In the genomic region with DNA sequence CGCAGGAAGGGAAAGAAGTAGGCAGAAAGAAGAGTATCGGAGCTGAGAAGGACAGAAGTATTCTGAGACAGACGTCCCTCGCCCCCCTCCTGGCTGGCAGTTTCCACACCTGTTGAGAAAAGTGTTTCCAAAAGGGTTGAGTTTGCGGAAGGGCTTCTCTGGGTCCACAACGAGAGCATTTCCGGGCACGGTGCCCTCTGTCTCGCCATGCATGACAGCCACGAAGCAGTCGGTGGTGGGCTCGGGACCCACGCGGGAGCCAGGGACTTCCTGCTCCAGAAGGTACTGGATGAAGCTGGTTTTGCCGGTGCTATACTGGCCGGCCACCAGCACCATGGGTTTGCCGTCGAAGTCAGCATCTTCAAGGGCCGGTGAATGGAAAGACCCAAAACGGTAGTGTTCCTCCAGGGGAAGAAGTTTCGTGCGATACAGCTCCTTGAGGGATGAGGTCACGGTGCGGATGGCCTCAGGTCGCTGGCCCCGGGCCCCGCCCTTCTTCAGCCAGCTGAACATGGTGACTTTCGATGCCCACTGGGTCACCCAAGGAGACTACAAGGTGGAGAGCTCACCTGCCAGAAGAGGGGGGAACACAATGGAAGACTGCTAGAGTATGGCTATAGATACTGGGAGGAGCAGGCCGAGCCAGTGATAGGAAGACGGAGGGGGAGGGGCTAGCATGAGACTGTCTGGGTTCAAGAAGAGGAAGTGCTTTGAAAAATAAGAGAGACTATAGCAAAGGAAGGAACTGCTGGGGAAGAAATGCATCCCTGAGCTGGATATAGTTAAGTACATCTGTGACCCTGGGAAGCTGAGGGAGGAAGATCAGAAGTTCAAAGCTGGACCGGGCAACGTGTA, we compare ENCODE assay signal across 10 mouse cellular contexts. TPM values are rescaled to one million over a fixed set of nuclear protein-coding genes. Genes with fewer than 3 reads are reported as not detected.
DNase-seq lines count a peak whose midpoint lies in the region; ATAC-seq and TF ChIP-seq lines count a peak whose summit lies in the region.
"Had no signal": no experiment of that assay in that cellular context is flagged by ENCODE, and none has a peak within 500 bp of the region (broad histone marks: within the 10 kb centered on the region; RNA-seq: fewer than 3 reads in every experiment).

No protein-coding gene starts in this region.

- no peak for DNase-seq in gastrocnemius, adult 2 months
- DNase-seq in gastrocnemius, postnatal 36 days: no peak
- no peak for DNase-seq in kidney, postnatal 0 days (ENCODE audit: low spot score)
- no peak for DNase-seq in kidney, postnatal 4 days
- DNase-seq in kidney, postnatal 25 days: peak; percentile 29 to 63
- no peak for DNase-seq in adrenal gland, adult 2 months
- DNase-seq: embryo, embryonic 11 days had no signal

- no peaks in the 10 kb centered on the region for H3K36me3 ChIP-seq in kidney, postnatal 0 days (ENCODE audit: insufficient read depth, low read length)

- TF ChIP-seq CTCF in gastrocnemius, adult 2 months (IDR thresholded peaks at IDR 0.05): no peak
- no peak for TF ChIP-seq CTCF in kidney, postnatal 0 days (IDR thresholded peaks at IDR 0.05; ENCODE audit: low read depth)
- TF ChIP-seq CTCF in bone marrow, adult 2 months (IDR thresholded peaks at IDR 0.05; ENCODE audit: control insufficient read depth, insufficient read depth, low read length): no peak

- H3K4me3 ChIP-seq in gastrocnemius, adult 2 months: peak overlapping the region; percentile 86
- H3K4me3 ChIP-seq in kidney, postnatal 0 days (replicated peaks; ENCODE audit: low read depth, low read length): no peak overlapping the region
- H3K4me3 ChIP-seq in bone marrow, adult 2 months (replicated peaks; ENCODE audit: control insufficient read depth, low read depth, low read length): no peak overlapping the region

- peak overlapping the region; percentile 95 for H3K27ac ChIP-seq in gastrocnemius, adult 2 months
- H3K27ac ChIP-seq in kidney, postnatal 0 days: no peak overlapping the region
- peak overlapping the region; percentile 63 for H3K27ac ChIP-seq in bone marrow, adult 2 months (ENCODE audit: control insufficient read depth, insufficient read depth, low read depth, low read length, poor library complexity)

- H3K4me1 ChIP-seq in kidney, postnatal 0 days (replicated peaks; ENCODE audit: insufficient read depth, low read length): no peaks in the 10 kb centered on the region; the same call in 1 of the 2 replicates
- H3K4me1 ChIP-seq in bone marrow, adult 2 months (ENCODE audit: control insufficient read depth, insufficient read depth, low read length): no peaks in the 10 kb centered on the region; the same call in 1 of the 2 replicates

- no peaks in the 10 kb centered on the region for H3K9me3 ChIP-seq in kidney, postnatal 0 days (replicated peaks; ENCODE audit: low read length)

- H3K27me3 ChIP-seq in kidney, postnatal 0 days (ENCODE audit: insufficient read depth, low read length): no peaks in the 10 kb centered on the region

- WGBS in kidney, postnatal 0 days: 76% methylated on average over 31 of the region's 32 CpGs
- 63% methylated on average over 32 of the region's 32 CpGs for WGBS in bone marrow, adult 2 months

- H3K4me2 ChIP-seq in kidney, postnatal 0 days (ENCODE audit: low read length): peak overlapping the region; percentile 11; the same call in 1 of the 2 replicates

- no peak for ATAC-seq in kidney, postnatal 0 days (replicated peaks; ENCODE audit: low FRiP score, low read depth)
- ATAC-seq in megakaryocyte-erythroid progenitor cell, adult 5-6 weeks (replicated peaks; ENCODE audit: low FRiP score, low TSS enrichment, poor library complexity, severe bottlenecking): no peak
- ATAC-seq: hindbrain, embryonic 16.5 days had no signal

- TF ChIP-seq POLR2A in bone marrow, adult 2 months (IDR thresholded peaks at IDR 0.05; ENCODE audit: borderline replicate concordance, control insufficient read depth, low read depth, low read length): no peak; the same call in 1 of the 2 replicates

- H3K9ac ChIP-seq in kidney, postnatal 0 days (ENCODE audit: low read depth, low read length): no peak overlapping the region

- intact Hi-C loops in gastrocnemius, adult 2 months (cut with DNase I): no loop called here
- intact Hi-C loops in gastrocnemius, postnatal 36 days (cut with DNase I): no loop called here

RNA-seq across cellular contexts. Expression of gene Ehd2, which starts 3.3 kb away (rescaled TPM):
- total RNA-seq in gastrocnemius, adult 2 months (2021): 10 to 100 TPM; 31.4 to 38.7 TPM
- total RNA-seq in gastrocnemius, postnatal 36 days (2021): 10 to 100 TPM; 40.8 to 47.9 TPM
- polyA plus RNA-seq in kidney, postnatal 0 days (2015; fragmentation: Nextera tagmentation; extraction: Ambion mirVana): 24.6 and 26.6 TPM in 2 replicates
- polyA plus RNA-seq in bone marrow, adult 2 months (2011; ENCODE audit: insufficient read depth, insufficient read length, low replicate concordance, missing spikeins): 4.9 and 7.8 TPM in 2 replicates
- 2.7 and 3.3 TPM in 2 replicates for total RNA-seq in megakaryocyte-erythroid progenitor cell, adult 5-6 weeks (2014; fragmentation: Nextera tagmentation)
- total RNA-seq in megakaryocyte-erythroid progenitor cell, adult 5-6 weeks (2017): 1.4 and 1.5 TPM in 2 replicates
- total RNA-seq in adrenal gland, adult 2 months (2021): 10 to 100 TPM; 40.2 to 87.6 TPM
- polyA plus RNA-seq in adrenal gland, adult 2 months (2012; rRNA removed): 70.9 and 89.0 TPM in 2 replicates

RNA-seq across cellular contexts. Expression of gene Nop53, which starts 18.2 kb away (rescaled TPM):
- total RNA-seq in gastrocnemius, adult 2 months (2021): 10 to 100 TPM; 85.7 to 97.4 TPM
- 10 to 100 TPM; 81.3 to 97.1 TPM for total RNA-seq in gastrocnemius, postnatal 36 days (2021)
- 213 and 221 TPM in 2 replicates for polyA plus RNA-seq in kidney, postnatal 0 days (2015; fragmentation: Nextera tagmentation; extraction: Ambion mirVana)
- polyA plus RNA-seq in bone marrow, adult 2 months (2011; ENCODE audit: insufficient read depth, insufficient read length, low replicate concordance, missing spikeins): 96.9 and 171 TPM in 2 replicates
- 117 and 138 TPM in 2 replicates for total RNA-seq in megakaryocyte-erythroid progenitor cell, adult 5-6 weeks (2014; fragmentation: Nextera tagmentation)
- 260 and 313 TPM in 2 replicates for total RNA-seq in megakaryocyte-erythroid progenitor cell, adult 5-6 weeks (2017)
- total RNA-seq in adrenal gland, adult 2 months (2021): 100 to 1,000 TPM; 169 to 171 TPM
- polyA plus RNA-seq in adrenal gland, adult 2 months (2012; rRNA removed): 64.4 and 69.9 TPM in 2 replicates

RNA-seq across cellular contexts. Expression of gene Selenow, which starts 41.8 kb away (rescaled TPM):
- 1,000 to 10,000 TPM; 1,391 to 1,893 TPM for total RNA-seq in gastrocnemius, adult 2 months (2021)
- total RNA-seq in gastrocnemius, postnatal 36 days (2021): 1,000 to 10,000 TPM; 1,487 to 1,586 TPM
- polyA plus RNA-seq in kidney, postnatal 0 days (2015; fragmentation: Nextera tagmentation; extraction: Ambion mirVana): 751 and 763 TPM in 2 replicates
- 159 and 175 TPM in 2 replicates for polyA plus RNA-seq in bone marrow, adult 2 months (2011; ENCODE audit: insufficient read depth, insufficient read length, low replicate concordance, missing spikeins)
- total RNA-seq in megakaryocyte-erythroid progenitor cell, adult 5-6 weeks (2014; fragmentation: Nextera tagmentation): 280 and 304 TPM in 2 replicates
- total RNA-seq in megakaryocyte-erythroid progenitor cell, adult 5-6 weeks (2017): 47.7 and 76.3 TPM in 2 replicates
- 100 to 1,000 TPM; 158 to 238 TPM for total RNA-seq in adrenal gland, adult 2 months (2021)
- polyA plus RNA-seq in adrenal gland, adult 2 months (2012; rRNA removed): 223 and 233 TPM in 2 replicates

Comparison
In these comparisons a context has a peak if more than half of its experiments do, and no peak if none do; other contexts are left out.
1. DNase-seq: peak in kidney, postnatal 25 days (2 of 2); none in gastrocnemius, adult 2 months (single experiment), gastrocnemius, postnatal 36 days (0 of 2), kidney, postnatal 0 days (single experiment), kidney, postnatal 4 days (0 of 2) and adrenal gland, adult 2 months (single experiment).
2. RNA of gene Ehd2, which starts 3.3 kb away (total RNA-seq): 40.2 to 87.6 TPM in adrenal gland, adult 2 months, 40.8 to 47.9 TPM in gastrocnemius, postnatal 36 days and 31.4 to 38.7 TPM in gastrocnemius, adult 2 months; 1.4 to 3.3 TPM in megakaryocyte-erythroid progenitor cell, adult 5-6 weeks; every median in the first group is over 4 times any median in the second.
3. RNA of gene Selenow, which starts 41.8 kb away (total RNA-seq): 1,391 to 1,893 TPM in gastrocnemius, adult 2 months and 1,487 to 1,586 TPM in gastrocnemius, postnatal 36 days; 47.7 to 304 TPM in megakaryocyte-erythroid progenitor cell, adult 5-6 weeks and 158 to 238 TPM in adrenal gland, adult 2 months; every median in the first group is over 4 times any median in the second.